Mouse (Mus musculus): ENCODE results near the gene Pard3b.

DNA sequence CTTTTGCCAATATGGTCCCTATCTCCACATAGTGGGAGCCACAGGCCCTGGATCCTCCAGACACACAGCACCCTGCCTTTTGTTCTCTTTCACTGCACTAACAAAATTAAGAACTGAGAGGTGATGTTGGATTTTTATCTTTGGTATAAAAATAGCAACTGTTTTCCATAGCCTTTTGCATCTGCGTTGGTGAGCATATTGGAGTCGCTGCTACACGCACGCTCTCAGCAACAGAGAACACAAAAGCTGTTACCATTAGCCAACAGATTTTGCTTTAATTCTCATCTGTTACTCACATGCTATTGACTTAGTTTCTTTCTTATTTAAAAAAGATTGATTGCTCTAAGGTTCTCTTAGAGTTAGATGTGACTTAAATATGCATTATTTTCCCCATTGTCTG is 709.7 kb downstream of the Pard3b start:
- no peak for TF ChIP-seq CTCF (IDR thresholded peaks at IDR 0.05; ENCODE audit: low read depth, low read length)
- no peak for TF ChIP-seq POLR2A (IDR thresholded peaks at IDR 0.05; ENCODE audit: borderline replicate concordance, low read depth, low read length)

Measured in bone marrow macrophage, adult 2 months (primary cell).